19 mouse cellular contexts compared by ENCODE assay signal in the genomic region with DNA sequence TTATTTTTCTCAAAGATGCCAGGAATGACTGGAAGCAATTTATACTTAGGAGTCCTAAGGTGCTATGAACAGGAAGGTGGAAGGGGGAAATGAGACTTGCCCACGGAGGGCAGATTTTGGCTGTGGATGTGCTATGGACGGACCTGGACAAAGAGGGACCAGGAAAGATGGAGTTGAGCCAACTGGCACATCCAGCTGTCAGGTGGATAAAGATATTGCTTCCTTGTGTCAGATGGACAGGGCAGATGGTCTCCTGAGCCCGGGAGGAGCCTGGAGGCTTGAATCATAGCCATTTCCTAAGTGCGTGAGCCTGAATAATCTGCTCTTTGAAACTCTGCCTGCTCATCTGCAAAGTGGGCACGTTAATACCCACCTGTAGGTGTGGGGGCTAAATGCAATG. TPM values are rescaled to one million over a fixed set of nuclear protein-coding genes. Genes with fewer than 3 reads are reported as not detected.
A peak's percentile ranks its signal among the peaks of the same experiment; 100 is the strongest.
DNase-seq lines count a peak whose midpoint lies in the region; ATAC-seq and TF ChIP-seq lines count a peak whose summit lies in the region.
"Had no signal": no experiment of that assay in that cellular context is flagged by ENCODE, and none has a peak within 500 bp of the region (broad histone marks: within the 10 kb centered on the region; RNA-seq: fewer than 3 reads in every experiment).

No protein-coding gene starts in this region.

- H3K9me3 ChIP-seq in forebrain, embryonic 10.5 days = no peaks in the 10 kb centered on the region
- H3K9me3 ChIP-seq in forebrain, postnatal 0 days (ENCODE audit: low read length) = no peaks in the 10 kb centered on the region
- H3K9me3 ChIP-seq in kidney, embryonic 15.5 days (replicated peaks) = no peaks in the 10 kb centered on the region; the same call in 1 of the 2 replicates
- H3K9me3 ChIP-seq in neural tube, embryonic 13.5 days = no peaks in the 10 kb centered on the region
- no peaks in the 10 kb centered on the region for H3K9me3 ChIP-seq in stomach, embryonic 16.5 days (replicated peaks; ENCODE audit: control insufficient read depth, low read length)
- H3K9me3 ChIP-seq: heart, embryonic 13.5 days; hindbrain, embryonic 15.5 days; liver, embryonic 13.5 days; midbrain, embryonic 12.5 days had no signal

- peak overlapping the region; percentile 91; the same call in 1 of the 2 replicates for H3K27ac ChIP-seq in forebrain, embryonic 10.5 days
- no peak overlapping the region for H3K27ac ChIP-seq in forebrain, postnatal 0 days (ENCODE audit: low read depth, low read length)
- no peak overlapping the region for H3K27ac ChIP-seq in kidney, embryonic 15.5 days
- no peak overlapping the region for H3K27ac ChIP-seq in neural tube, embryonic 13.5 days (replicated peaks)
- H3K27ac ChIP-seq in stomach, embryonic 16.5 days (ENCODE audit: low read length) = no peak overlapping the region
- H3K27ac ChIP-seq in layer of hippocampus, adult 2 months = no peak overlapping the region
- H3K27ac ChIP-seq: heart, embryonic 13.5 days; hindbrain, embryonic 15.5 days; left cerebral cortex, adult 2 months; liver, embryonic 13.5 days; midbrain, embryonic 12.5 days had no signal

- H3K4me1 ChIP-seq in forebrain, embryonic 10.5 days = peaks cover 27% of the 10 kb centered on the region
- H3K4me1 ChIP-seq in forebrain, postnatal 0 days (ENCODE audit: insufficient read depth) = peaks cover 7% of the 10 kb centered on the region
- H3K4me1 ChIP-seq in kidney, embryonic 15.5 days = peaks cover 31% of the 10 kb centered on the region
- H3K4me1 ChIP-seq in neural tube, embryonic 13.5 days (replicated peaks) = peaks cover 20% of the 10 kb centered on the region
- peaks cover 13% of the 10 kb centered on the region; the same call in 1 of the 2 replicates for H3K4me1 ChIP-seq in stomach, embryonic 16.5 days (ENCODE audit: control insufficient read depth, insufficient read depth, low read length)
- H3K4me1 ChIP-seq: liver, embryonic 13.5 days had no signal

- H3K9ac ChIP-seq in forebrain, postnatal 0 days = no peak overlapping the region
- H3K9ac ChIP-seq in kidney, embryonic 15.5 days = peak overlapping the region; percentile 52; the same call in 1 of the 2 replicates
- H3K9ac ChIP-seq in neural tube, embryonic 13.5 days = no peak overlapping the region
- H3K9ac ChIP-seq in stomach, embryonic 16.5 days (ENCODE audit: low read length) = no peak overlapping the region; the same call in none of the 2 replicates

- peaks cover 25% of the 10 kb centered on the region for H3K27me3 ChIP-seq in forebrain, embryonic 10.5 days (ENCODE audit: poor library complexity, severe bottlenecking)
- peaks cover 6% of the 10 kb centered on the region; the same call in 1 of the 2 replicates for H3K27me3 ChIP-seq in forebrain, postnatal 0 days (ENCODE audit: insufficient read depth, low read length)
- H3K27me3 ChIP-seq in kidney, embryonic 15.5 days = peaks cover 8% of the 10 kb centered on the region
- H3K27me3 ChIP-seq in neural tube, embryonic 13.5 days = peaks cover 40% of the 10 kb centered on the region
- H3K27me3 ChIP-seq in stomach, embryonic 16.5 days (ENCODE audit: control insufficient read depth, insufficient read depth, low read length) = no peaks in the 10 kb centered on the region

- H3K36me3 ChIP-seq in forebrain, embryonic 10.5 days (replicated peaks) = peaks cover 21% of the 10 kb centered on the region
- no peaks in the 10 kb centered on the region for H3K36me3 ChIP-seq in forebrain, postnatal 0 days (ENCODE audit: insufficient read depth)
- H3K36me3 ChIP-seq in kidney, embryonic 15.5 days = peaks cover 27% of the 10 kb centered on the region
- no peaks in the 10 kb centered on the region for H3K36me3 ChIP-seq in neural tube, embryonic 13.5 days
- no peaks in the 10 kb centered on the region for H3K36me3 ChIP-seq in stomach, embryonic 16.5 days (ENCODE audit: control insufficient read depth, insufficient read depth, low read length)
- H3K36me3 ChIP-seq: heart, embryonic 13.5 days; hindbrain, embryonic 15.5 days; liver, embryonic 13.5 days; midbrain, embryonic 12.5 days had no signal

- H3K4me3 ChIP-seq in forebrain, embryonic 10.5 days = peak overlapping the region; percentile 64
- no peak overlapping the region for H3K4me3 ChIP-seq in forebrain, postnatal 0 days (ENCODE audit: low read depth, low read length)
- peak overlapping the region; percentile 54 for H3K4me3 ChIP-seq in kidney, embryonic 15.5 days (replicated peaks)
- H3K4me3 ChIP-seq in neural tube, embryonic 13.5 days = no peak overlapping the region
- no peak overlapping the region for H3K4me3 ChIP-seq in stomach, embryonic 16.5 days (replicated peaks; ENCODE audit: low read length)
- no peak overlapping the region for H3K4me3 ChIP-seq in layer of hippocampus, adult 2 months

- WGBS in forebrain, embryonic 10.5 days = 80% methylated on average over 5 of the region's 5 CpGs
- WGBS in forebrain, postnatal 0 days = 53% methylated on average over 5 of the region's 5 CpGs
- WGBS in kidney, embryonic 15.5 days = 55% methylated on average over 5 of the region's 5 CpGs
- WGBS in neural tube, embryonic 13.5 days = 69% methylated on average over 5 of the region's 5 CpGs
- WGBS in stomach, embryonic 16.5 days = 69% methylated on average over 5 of the region's 5 CpGs

- no peak for TF ChIP-seq CTCF in forebrain, postnatal 0 days (IDR thresholded peaks at IDR 0.05; ENCODE audit: low read depth)
- no peak for TF ChIP-seq CTCF in layer of hippocampus, adult 2 months (conservative IDR thresholded peaks at IDR 0.05)

- no peak for DNase-seq in forebrain, embryonic 10.5 days (ENCODE audit: extremely low spot score, low spot score)
- DNase-seq in forebrain, postnatal 0 days = no peak
- no peak for DNase-seq in kidney, adult 11 months
- no peak for DNase-seq in neural tube, embryonic 10.5 days (ENCODE audit: extremely low spot score, low spot score)
- no peak for DNase-seq in layer of hippocampus, adult 2 months (ENCODE audit: low spot score in 2 of 2)
- DNase-seq: gastrocnemius, postnatal 25 days; liver, embryonic 13.5 days; thymus, postnatal 14 days had no signal

- no peak overlapping the region for H3K4me2 ChIP-seq in forebrain, postnatal 0 days (ENCODE audit: low read depth)
- peak overlapping the region; percentile 77 for H3K4me2 ChIP-seq in kidney, embryonic 15.5 days
- H3K4me2 ChIP-seq in neural tube, embryonic 13.5 days = peak overlapping the region; percentile 74; the same call in 1 of the 2 replicates
- peak overlapping the region; percentile 94; the same call in 1 of the 2 replicates for H3K4me2 ChIP-seq in stomach, embryonic 16.5 days (ENCODE audit: low read depth, low read length)

- no peak for ATAC-seq in forebrain, postnatal 0 days
- no peak for ATAC-seq in kidney, embryonic 15.5 days (replicated peaks; ENCODE audit: low FRiP score)
- ATAC-seq in neural tube, embryonic 13.5 days (ENCODE audit: low read depth) = no peak
- no peak for ATAC-seq in stomach, embryonic 16.5 days (ENCODE audit: insufficient read depth, low FRiP score)

RNA-seq across cellular contexts. Expression of gene Wfdc2, which starts 2.1 kb away (rescaled TPM):
- 57.8 and 71.3 TPM in 2 replicates for polyA plus RNA-seq in forebrain, embryonic 10.5 days (2016; fragmentation: Nextera tagmentation; extraction: Ambion mirVana)
- total RNA-seq in forebrain, postnatal 0 days (2014; rRNA removed) = 1.5 and 6.1 TPM in 2 replicates
- 4.3 and 7.3 TPM in 2 replicates for polyA plus RNA-seq in forebrain, postnatal 0 days (2015; fragmentation: Nextera tagmentation; extraction: Ambion mirVana)
- 329 and 368 TPM in 2 replicates for polyA plus RNA-seq in kidney, embryonic 15.5 days (2015; fragmentation: Nextera tagmentation; extraction: Ambion mirVana)
- polyA plus RNA-seq in neural tube, embryonic 13.5 days (2015; fragmentation: Nextera tagmentation; extraction: Ambion mirVana) = 2.2 and 4.2 TPM in 2 replicates
- 155 and 197 TPM in 2 replicates for polyA plus RNA-seq in stomach, embryonic 16.5 days (2015; fragmentation: Nextera tagmentation; extraction: Ambion mirVana)
- total RNA-seq in layer of hippocampus, adult 2 months (2021) = not detected
- total RNA-seq: gastrocnemius, postnatal 25 days had no signal

RNA-seq across cellular contexts. Expression of gene Spint3, which starts 8.9 kb away (rescaled TPM):
- not detected in 2 replicates for polyA plus RNA-seq in forebrain, embryonic 10.5 days (2016; fragmentation: Nextera tagmentation; extraction: Ambion mirVana)
- not detected in 2 replicates for total RNA-seq in forebrain, postnatal 0 days (2014; rRNA removed)
- not detected in 2 replicates for polyA plus RNA-seq in forebrain, postnatal 0 days (2015; fragmentation: Nextera tagmentation; extraction: Ambion mirVana)
- polyA plus RNA-seq in kidney, embryonic 15.5 days (2015; fragmentation: Nextera tagmentation; extraction: Ambion mirVana) = not detected in 2 replicates
- not detected in 2 replicates for polyA plus RNA-seq in neural tube, embryonic 13.5 days (2015; fragmentation: Nextera tagmentation; extraction: Ambion mirVana)
- not detected in 2 replicates for polyA plus RNA-seq in stomach, embryonic 16.5 days (2015; fragmentation: Nextera tagmentation; extraction: Ambion mirVana)
- total RNA-seq in layer of hippocampus, adult 2 months (2021) = not detected
- total RNA-seq: adrenal gland, postnatal 14 days; ES-E14; gastrocnemius, postnatal 25 days; left cerebral cortex, adult 2 months had no signal
- polyA plus RNA-seq: heart, embryonic 13.5 days; hindbrain, embryonic 15.5 days; large intestine, adult 2 months; liver, embryonic 13.5 days; midbrain, embryonic 12.5 days; neural tube, embryonic 14.5 days had no signal

RNA-seq across cellular contexts. Expression of gene Wfdc6a, which starts 20.9 kb away (rescaled TPM):
- polyA plus RNA-seq in forebrain, embryonic 10.5 days (2016; fragmentation: Nextera tagmentation; extraction: Ambion mirVana) = not detected in 2 replicates
- total RNA-seq in forebrain, postnatal 0 days (2014; rRNA removed) = not detected in 2 replicates
- polyA plus RNA-seq in forebrain, postnatal 0 days (2015; fragmentation: Nextera tagmentation; extraction: Ambion mirVana) = 0.33 TPM in 1 of 2 replicates, not detected in the other
- 0.34 TPM in 1 of 2 replicates, not detected in the other for polyA plus RNA-seq in kidney, embryonic 15.5 days (2015; fragmentation: Nextera tagmentation; extraction: Ambion mirVana)
- polyA plus RNA-seq in neural tube, embryonic 13.5 days (2015; fragmentation: Nextera tagmentation; extraction: Ambion mirVana) = not detected in 2 replicates
- 1.3 and 2.2 TPM in 2 replicates for polyA plus RNA-seq in stomach, embryonic 16.5 days (2015; fragmentation: Nextera tagmentation; extraction: Ambion mirVana)
- not detected for total RNA-seq in layer of hippocampus, adult 2 months (2021)
- total RNA-seq: ES-E14; gastrocnemius, postnatal 25 days; left cerebral cortex, adult 2 months had no signal
- polyA plus RNA-seq: hindbrain, embryonic 15.5 days; large intestine, adult 2 months; midbrain, embryonic 12.5 days; neural tube, embryonic 14.5 days had no signal

RNA-seq across cellular contexts. Expression of gene Eppin, which starts 29.0 kb away (rescaled TPM):
- not detected in 2 replicates for polyA plus RNA-seq in forebrain, embryonic 10.5 days (2016; fragmentation: Nextera tagmentation; extraction: Ambion mirVana)
- not detected in 2 replicates for total RNA-seq in forebrain, postnatal 0 days (2014; rRNA removed)
- polyA plus RNA-seq in forebrain, postnatal 0 days (2015; fragmentation: Nextera tagmentation; extraction: Ambion mirVana) = 0.19 TPM in 1 of 2 replicates, not detected in the other
- polyA plus RNA-seq in kidney, embryonic 15.5 days (2015; fragmentation: Nextera tagmentation; extraction: Ambion mirVana) = not detected in 2 replicates
- polyA plus RNA-seq in neural tube, embryonic 13.5 days (2015; fragmentation: Nextera tagmentation; extraction: Ambion mirVana) = not detected in 2 replicates
- polyA plus RNA-seq in stomach, embryonic 16.5 days (2015; fragmentation: Nextera tagmentation; extraction: Ambion mirVana) = not detected in 2 replicates
- not detected for total RNA-seq in layer of hippocampus, adult 2 months (2021)
- total RNA-seq: adrenal gland, postnatal 14 days; ES-E14; gastrocnemius, postnatal 25 days; left cerebral cortex, adult 2 months had no signal
- polyA plus RNA-seq: heart, embryonic 13.5 days; hindbrain, embryonic 15.5 days; large intestine, adult 2 months; liver, embryonic 13.5 days; midbrain, embryonic 12.5 days; neural tube, embryonic 14.5 days had no signal

RNA-seq across cellular contexts. Expression of gene Wfdc6b, which starts 49.0 kb away (rescaled TPM):
- not detected in 2 replicates for polyA plus RNA-seq in forebrain, embryonic 10.5 days (2016; fragmentation: Nextera tagmentation; extraction: Ambion mirVana)
- not detected in 2 replicates for total RNA-seq in forebrain, postnatal 0 days (2014; rRNA removed)
- polyA plus RNA-seq in forebrain, postnatal 0 days (2015; fragmentation: Nextera tagmentation; extraction: Ambion mirVana) = not detected in 2 replicates
- not detected in 2 replicates for polyA plus RNA-seq in kidney, embryonic 15.5 days (2015; fragmentation: Nextera tagmentation; extraction: Ambion mirVana)
- polyA plus RNA-seq in neural tube, embryonic 13.5 days (2015; fragmentation: Nextera tagmentation; extraction: Ambion mirVana) = not detected in 2 replicates
- polyA plus RNA-seq in stomach, embryonic 16.5 days (2015; fragmentation: Nextera tagmentation; extraction: Ambion mirVana) = not detected in 2 replicates
- total RNA-seq in layer of hippocampus, adult 2 months (2021) = not detected
- total RNA-seq: adrenal gland, postnatal 14 days; ES-E14; gastrocnemius, postnatal 25 days; left cerebral cortex, adult 2 months had no signal
- polyA plus RNA-seq: heart, embryonic 13.5 days; hindbrain, embryonic 15.5 days; large intestine, adult 2 months; liver, embryonic 13.5 days; midbrain, embryonic 12.5 days; neural tube, embryonic 14.5 days had no signal

Comparison
In these comparisons a context has a peak if more than half of its experiments do, and no peak if none do; other contexts are left out.
1. H3K4me3 ChIP-seq: peak in forebrain, embryonic 10.5 days (single experiment) and kidney, embryonic 15.5 days (single experiment); none in forebrain, postnatal 0 days (single experiment), neural tube, embryonic 13.5 days (single experiment), stomach, embryonic 16.5 days (single experiment) and layer of hippocampus, adult 2 months (single experiment).